Mouse (Mus musculus): Measurements from ENCODE around the gene Fbxl18.

DNA sequence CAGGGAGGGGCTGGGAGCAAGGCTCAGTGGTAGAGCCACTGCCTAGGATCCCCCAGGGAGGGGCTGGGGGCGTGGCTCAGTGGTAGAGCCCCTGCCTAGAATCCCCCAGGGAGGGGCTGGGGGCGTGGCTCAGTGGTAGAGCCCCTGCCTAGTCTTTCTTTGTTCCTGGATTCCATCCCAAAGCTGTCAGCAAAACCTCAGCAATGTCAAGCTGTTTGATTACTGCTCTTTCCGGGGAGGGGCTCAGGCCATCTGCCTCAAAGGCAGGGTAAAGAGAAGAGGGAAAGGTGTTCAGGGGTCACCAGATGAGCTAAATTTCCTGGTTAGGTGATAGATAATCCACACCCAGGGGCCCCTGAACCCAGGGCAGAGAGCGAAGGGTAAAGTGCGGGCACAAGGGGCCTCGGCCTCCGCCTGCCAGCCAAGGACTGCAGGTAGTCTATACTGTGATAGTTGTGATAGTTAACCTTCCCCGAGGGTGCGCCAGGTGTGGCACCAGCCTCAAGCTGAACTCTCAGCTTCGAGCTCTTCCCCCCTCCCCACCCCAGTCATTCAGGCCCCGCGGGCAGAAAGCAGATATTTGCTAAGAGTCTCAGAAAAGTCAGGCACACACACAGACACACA lies 29.2 kb upstream of the Fbxl18 start:
- TF ChIP-seq POLR2A (IDR thresholded peaks at IDR 0.05; ENCODE audit: borderline replicate concordance, control insufficient read depth, low read depth, low read length) (no peak), CTCF (IDR thresholded peaks at IDR 0.05; ENCODE audit: control insufficient read depth, insufficient read depth, low read length) (no peak)
